Mouse (Mus musculus) kidney, postnatal 0 days (tissue): ENCODE measurements around the gene Gm49416. TPM values are rescaled to one million over a fixed set of nuclear protein-coding genes. Genes with fewer than 3 reads are reported as not detected.
A peak's percentile ranks its signal among the peaks of the same experiment; 100 is the strongest.

Source experiments
- ATAC-seq: fragments of 200-750 bp; cut with Nextera tagmentation; replicated peaks from 2 replicates; pipeline ENCODE4 v1.8.0; 2017; ENCODE audit warnings: low read depth, moderate number of reproducible peaks, moderate TSS enrichment, moderate library complexity; ENCODE audit not compliant: low FRiP score
- DNase-seq: peaks from one replicate; pipeline ENCODE4 v3.0.0-alpha.2; 2016; ENCODE audit warnings: low spot score
- H3K27ac ChIP-seq: fragments of 300-500 bp; sonication (generic); 2 replicates; pipeline ENCODE4 v1.5.1; 2014; ENCODE audit warnings: mild to moderate bottlenecking
- H3K27me3 ChIP-seq: fragments of 300-500 bp; sonication (generic); 2 replicates; pipeline ENCODE4 v1.6.1; 2014; ENCODE audit warnings: low read length, mixed read lengths; ENCODE audit not compliant: insufficient read depth
- H3K36me3 ChIP-seq: fragments of 300-500 bp; sonication (generic); 2 replicates; pipeline ENCODE4 v1.6.1; 2014; ENCODE audit warnings: low read length, mixed read lengths; ENCODE audit not compliant: insufficient read depth
- H3K4me1 ChIP-seq: fragments of 300-500 bp; sonication (generic); replicated peaks from 2 replicates; pipeline ENCODE4 v1.6.1; 2014; ENCODE audit warnings: antibody characterized with exemption, low read length, mixed read lengths; ENCODE audit not compliant: insufficient read depth
- H3K4me2 ChIP-seq: fragments of 300-500 bp; sonication (generic); 2 replicates; pipeline ENCODE4 v1.6.1; 2014; ENCODE audit warnings: mild to moderate bottlenecking, low read length, moderate library complexity, mixed read lengths
- H3K4me3 ChIP-seq: fragments of 300-500 bp; sonication (generic); replicated peaks from 2 replicates; pipeline ENCODE4 v1.5.1; 2014; ENCODE audit warnings: low read depth, low read length
- H3K9ac ChIP-seq: fragments of 300-500 bp; sonication (generic); 2 replicates; pipeline ENCODE4 v1.6.1; 2014; ENCODE audit warnings: low read depth, low read length
- H3K9me3 ChIP-seq: fragments of 300-500 bp; sonication (generic); replicated peaks from 2 replicates; pipeline ENCODE4 v1.6.1; 2016; ENCODE audit warnings: low read length, inconsistent platforms, mixed read lengths
- CTCF ChIP-seq: IDR thresholded peaks from 2 replicates; pipeline ENCODE4 v1.5.1; 2016; ENCODE audit warnings: antibody characterized with exemption, low read depth, mild to moderate bottlenecking, moderate library complexity
- WGBS: fragments of 180-500 bp; shearing (Covaris S2); extraction: QIAGEN DNeasy Blood & Tissue Kit; methylation state at CpG from one replicate; pipeline ENCODE4 v1.1.7; 2014; 5-methylcytosine and 5-hydroxymethylcytosine counted together
- polyA plus RNA-seq: library from polyadenylated mRNA; unstranded; fragments of >200 nt; fragmentation: Nextera tagmentation; extraction: Ambion mirVana; gene quantifications from 2 replicates; pipeline ENCODE4 v1.2.1, GENCODE M21; 2015

The Gm49416 gene
- polyA plus RNA-seq, 1 experiment from 2014 or later = not detected

DNA sequence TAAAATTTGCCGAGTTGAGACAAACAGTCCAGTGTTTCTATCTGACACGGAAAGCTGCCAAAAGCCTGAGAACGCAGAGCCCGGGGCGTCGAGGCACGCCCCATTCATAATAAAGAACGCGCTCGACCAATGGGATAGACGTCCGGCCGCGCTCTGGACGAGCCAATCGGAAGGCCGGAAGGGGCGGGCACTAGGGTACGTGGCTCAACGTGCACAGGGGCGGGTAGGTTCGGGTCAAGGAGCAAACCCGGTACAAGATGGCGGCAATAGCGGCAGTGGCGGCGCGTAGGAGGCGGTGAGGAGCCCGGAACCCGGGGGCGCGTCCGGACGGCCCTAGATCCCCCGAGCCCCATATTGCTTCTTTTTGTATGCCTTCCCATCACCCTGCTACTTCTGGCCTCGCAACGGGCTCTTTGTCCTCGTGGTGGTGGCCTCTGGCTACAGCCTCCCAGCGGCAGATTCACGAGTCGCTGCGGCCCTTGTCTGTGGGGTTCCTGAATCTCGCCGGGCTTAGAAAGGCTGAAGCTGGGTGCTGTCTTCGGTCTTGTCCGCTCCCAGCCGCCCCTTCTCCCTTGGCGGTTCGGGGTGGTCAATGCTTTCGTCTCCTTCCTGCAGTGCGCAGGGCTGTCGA lies 9.3 kb downstream of the Gm49416 start, which contains the start of gene Ganab:
Gene Ganab, plus strand, starts transcription at position 207 of the 631 bp plus-strand sequence.
- Histone ChIP-seq H3K4me1 (peaks cover 16% of the 10 kb centered on the region), H3K27me3 (no peaks in the 10 kb centered on the region), H3K36me3 (0 out of 2 replicates have a peak, but pooled peaks cover 3% of the 10 kb centered on the region), H3K27ac (peak within 1 kb of the TSS; percentile 94), H3K9me3 (no peaks in the 10 kb centered on the region), H3K9ac (peak within 1 kb of the TSS; percentile 95), H3K4me3 (peak within 1 kb of the TSS; percentile 85), H3K4me2 (peak within 1 kb of the TSS; percentile 87)
- peak; percentile 98 for ATAC-seq
- TF ChIP-seq CTCF = 0 out of 2 replicates have a peak, but pooled peaks have one; percentile 8
- DNase-seq = peak; percentile 99
- WGBS = under 1% methylated on average over 53 of the region's 53 CpGs

DNA sequence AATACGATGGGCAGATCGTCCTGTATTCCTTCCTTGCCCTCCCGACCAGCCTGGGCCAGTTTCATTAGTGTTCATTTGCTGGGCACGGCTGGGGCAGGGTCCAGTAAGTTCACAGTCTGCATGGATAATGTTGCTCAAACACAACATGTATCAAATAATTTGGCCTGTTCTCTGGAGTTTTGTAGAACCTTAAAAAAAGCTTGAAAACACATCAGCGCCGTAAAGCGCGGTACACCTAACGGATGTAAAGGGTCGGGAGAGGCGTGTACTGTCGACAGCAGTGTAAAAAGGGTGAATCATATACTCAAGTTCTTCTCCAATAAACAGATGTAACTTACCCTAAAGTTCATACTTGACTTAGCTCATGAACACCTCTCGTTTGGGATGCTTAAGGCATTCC lies 9.8 kb downstream of the Gm49416 start:
- H3K4me1 ChIP-seq = peaks cover 16% of the 10 kb centered on the region
- peak overlapping the region; percentile 94 for H3K27ac ChIP-seq
- H3K36me3 ChIP-seq = peaks cover 7% of the 10 kb centered on the region; the same call in 1 of the 2 replicates
- H3K4me3 ChIP-seq = peak overlapping the region; percentile 85
- no peaks in the 10 kb centered on the region for H3K9me3 ChIP-seq
- 2% methylated on average over 13 of the region's 13 CpGs for WGBS
- H3K27me3 ChIP-seq = no peaks in the 10 kb centered on the region
- peak overlapping the region; percentile 87 for H3K4me2 ChIP-seq
- DNase-seq (peak; percentile 33), ATAC-seq (no peak)
- TF ChIP-seq CTCF = no peak
- peak overlapping the region; percentile 95 for H3K9ac ChIP-seq

DNA sequence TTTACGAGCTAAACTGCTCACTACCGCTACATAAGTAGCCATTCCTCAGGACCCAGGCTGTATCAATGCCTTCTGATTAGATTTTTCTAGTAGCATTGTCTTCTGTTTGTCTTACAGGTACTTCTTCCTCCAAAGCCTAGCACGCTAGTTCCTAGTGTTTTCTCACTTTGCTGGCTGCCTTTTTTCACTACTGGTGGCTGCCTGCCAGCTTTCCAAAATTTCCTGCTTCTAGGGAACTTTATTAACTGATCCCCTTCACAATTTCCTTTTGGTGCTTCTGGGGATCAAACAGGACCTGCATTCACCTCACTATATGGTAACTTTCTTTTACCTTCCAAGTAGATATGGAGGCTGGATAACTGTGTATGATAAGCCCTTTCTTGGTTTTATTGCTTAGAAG lies 10.4 kb downstream of the Gm49416 start:
- peaks cover 7% of the 10 kb centered on the region; the same call in 1 of the 2 replicates for H3K36me3 ChIP-seq
- peak overlapping the region; percentile 95 for H3K9ac ChIP-seq
- ATAC-seq (no peak), DNase-seq (no peak)
- H3K27me3 ChIP-seq = no peaks in the 10 kb centered on the region
- no peak overlapping the region for H3K27ac ChIP-seq
- 21% methylated on average over 3 of the region's 3 CpGs for WGBS
- H3K4me2 ChIP-seq = peak overlapping the region; percentile 87
- H3K4me1 ChIP-seq = peaks cover 16% of the 10 kb centered on the region
- H3K4me3 ChIP-seq = peak overlapping the region; percentile 85
- TF ChIP-seq CTCF = no peak
- no peaks in the 10 kb centered on the region for H3K9me3 ChIP-seq

DNA sequence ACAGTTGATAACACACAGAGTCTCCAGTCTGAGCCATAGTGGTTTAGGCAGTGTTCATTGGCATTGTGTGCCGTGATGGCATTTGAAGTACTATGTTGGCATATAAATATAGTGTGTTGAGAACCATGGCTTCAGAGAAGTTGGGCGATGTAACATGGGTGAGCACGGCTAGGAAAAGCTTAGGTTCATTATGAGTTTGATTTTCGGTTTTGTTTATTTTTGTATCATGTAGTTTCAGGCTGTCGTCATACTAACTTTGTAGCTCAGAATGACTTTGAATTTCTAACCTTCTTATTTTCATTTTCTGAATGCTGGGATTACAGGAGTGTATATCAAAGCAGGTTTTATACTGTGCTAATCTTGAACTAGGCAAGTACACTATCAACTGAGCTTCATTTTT lies 14.7 kb downstream of the Gm49416 start:
- no peaks in the 10 kb centered on the region for H3K27me3 ChIP-seq
- H3K4me2 ChIP-seq = no peak overlapping the region
- no peak overlapping the region for H3K4me3 ChIP-seq
- no peak for TF ChIP-seq CTCF
- peaks cover 9% of the 10 kb centered on the region for H3K4me1 ChIP-seq
- no peak overlapping the region for H3K9ac ChIP-seq
- 92% methylated on average over 5 of the region's 5 CpGs for WGBS
- DNase-seq = no peak
- no peak for ATAC-seq
- no peak overlapping the region for H3K27ac ChIP-seq
- H3K9me3 ChIP-seq = no peaks in the 10 kb centered on the region
- H3K36me3 ChIP-seq = peaks cover 33% of the 10 kb centered on the region

DNA sequence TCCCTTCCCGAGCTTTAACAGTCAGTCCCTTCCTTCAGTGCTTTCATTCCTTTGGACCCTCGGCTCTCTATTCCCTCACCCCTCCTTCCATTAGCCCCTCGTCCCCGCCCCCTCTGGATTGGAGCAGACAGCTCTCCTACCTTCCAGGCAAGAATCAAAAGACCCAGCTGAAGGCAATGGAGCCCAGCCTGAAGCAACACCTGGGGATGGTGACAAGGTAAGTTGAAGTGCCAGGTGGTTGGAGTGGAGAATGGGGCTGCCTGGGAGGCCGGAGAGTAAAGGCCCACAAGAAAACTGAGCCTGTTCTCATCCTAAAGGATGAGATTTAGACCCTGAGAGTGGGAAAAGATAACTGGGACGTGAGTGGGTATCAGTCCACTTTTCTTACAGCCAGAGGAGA lies 19.8 kb downstream of the Gm49416 start:
- Histone ChIP-seq H3K27ac (no peak overlapping the region), H3K36me3 (peaks cover 79% of the 10 kb centered on the region), H3K4me1 (no peaks in the 10 kb centered on the region), H3K4me2 (no peak overlapping the region), H3K27me3 (no peaks in the 10 kb centered on the region), H3K9me3 (no peaks in the 10 kb centered on the region), H3K9ac (no peak overlapping the region), H3K4me3 (no peak overlapping the region)
- ATAC-seq = no peak
- no peak for DNase-seq
- no peak for TF ChIP-seq CTCF
- 88% methylated on average over 6 of the region's 6 CpGs for WGBS

DNA sequence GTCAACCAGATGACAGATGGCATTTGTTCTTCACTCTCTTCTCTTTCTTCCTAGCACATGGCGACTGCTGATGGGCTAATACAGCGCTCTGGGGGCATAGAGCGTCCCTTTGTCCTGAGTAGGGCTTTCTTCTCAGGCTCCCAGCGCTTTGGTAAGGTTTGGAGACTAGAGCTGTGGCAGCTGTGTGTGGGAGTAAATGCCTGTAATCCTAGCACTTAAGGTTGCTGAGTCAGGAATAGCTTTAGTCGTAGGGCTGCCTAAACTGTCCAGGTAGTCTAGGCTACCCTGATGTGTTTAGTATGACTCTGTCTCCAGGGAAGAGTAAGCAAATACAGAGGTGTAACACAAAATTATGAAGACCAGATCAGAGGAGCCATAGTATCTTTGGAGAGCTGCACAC lies 23.1 kb downstream of the Gm49416 start:
- Histone ChIP-seq H3K4me2 (no peak overlapping the region), H3K36me3 (peaks cover 91% of the 10 kb centered on the region), H3K27me3 (no peaks in the 10 kb centered on the region), H3K4me1 (no peaks in the 10 kb centered on the region), H3K9me3 (no peaks in the 10 kb centered on the region), H3K27ac (no peak overlapping the region), H3K9ac (no peak overlapping the region), H3K4me3 (no peak overlapping the region)
- no peak for TF ChIP-seq CTCF
- DNase-seq (no peak), ATAC-seq (no peak)
- 83% methylated on average over 5 of the region's 5 CpGs for WGBS

DNA sequence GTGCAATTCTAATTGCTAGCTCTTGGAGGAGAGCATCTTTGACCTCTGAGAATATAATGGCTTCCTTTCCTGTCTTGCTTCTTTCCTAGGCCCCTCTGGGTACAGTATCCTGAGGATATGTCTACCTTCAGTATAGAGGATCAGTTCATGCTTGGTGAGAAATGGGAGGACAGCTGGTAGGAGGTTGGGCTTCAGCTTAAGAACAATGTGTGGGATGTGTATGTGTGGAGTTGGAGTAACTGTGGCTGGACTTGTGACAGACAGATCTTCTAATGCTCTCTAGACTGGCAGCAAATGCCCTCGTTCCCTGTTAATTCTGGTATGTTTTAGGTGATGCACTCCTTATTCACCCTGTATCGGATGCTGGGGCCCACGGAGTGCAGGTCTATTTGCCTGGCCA lies 25.5 kb downstream of the Gm49416 start:
- H3K9me3 ChIP-seq = no peaks in the 10 kb centered on the region
- 95% methylated on average over 3 of the region's 3 CpGs for WGBS
- no peak overlapping the region for H3K27ac ChIP-seq
- H3K36me3 ChIP-seq = peaks cover 71% of the 10 kb centered on the region
- H3K4me1 ChIP-seq = no peaks in the 10 kb centered on the region
- DNase-seq (no peak), ATAC-seq (no peak)
- H3K27me3 ChIP-seq = no peaks in the 10 kb centered on the region
- no peak overlapping the region for H3K4me2 ChIP-seq
- H3K4me3 ChIP-seq = no peak overlapping the region
- TF ChIP-seq CTCF = no peak
- no peak overlapping the region for H3K9ac ChIP-seq
